Mouse (Mus musculus) liver, adult (tissue): ENCODE data around the gene Ap4s1.

Experiments
- GATA4 ChIP-seq: IDR thresholded peaks from 2 replicates; pipeline ENCODE4 v1.6.1; 2014; ENCODE audit warnings: mild to moderate bottlenecking, low read length; ENCODE audit not compliant: insufficient replicate concordance

The Ap4s1 gene

DNA sequence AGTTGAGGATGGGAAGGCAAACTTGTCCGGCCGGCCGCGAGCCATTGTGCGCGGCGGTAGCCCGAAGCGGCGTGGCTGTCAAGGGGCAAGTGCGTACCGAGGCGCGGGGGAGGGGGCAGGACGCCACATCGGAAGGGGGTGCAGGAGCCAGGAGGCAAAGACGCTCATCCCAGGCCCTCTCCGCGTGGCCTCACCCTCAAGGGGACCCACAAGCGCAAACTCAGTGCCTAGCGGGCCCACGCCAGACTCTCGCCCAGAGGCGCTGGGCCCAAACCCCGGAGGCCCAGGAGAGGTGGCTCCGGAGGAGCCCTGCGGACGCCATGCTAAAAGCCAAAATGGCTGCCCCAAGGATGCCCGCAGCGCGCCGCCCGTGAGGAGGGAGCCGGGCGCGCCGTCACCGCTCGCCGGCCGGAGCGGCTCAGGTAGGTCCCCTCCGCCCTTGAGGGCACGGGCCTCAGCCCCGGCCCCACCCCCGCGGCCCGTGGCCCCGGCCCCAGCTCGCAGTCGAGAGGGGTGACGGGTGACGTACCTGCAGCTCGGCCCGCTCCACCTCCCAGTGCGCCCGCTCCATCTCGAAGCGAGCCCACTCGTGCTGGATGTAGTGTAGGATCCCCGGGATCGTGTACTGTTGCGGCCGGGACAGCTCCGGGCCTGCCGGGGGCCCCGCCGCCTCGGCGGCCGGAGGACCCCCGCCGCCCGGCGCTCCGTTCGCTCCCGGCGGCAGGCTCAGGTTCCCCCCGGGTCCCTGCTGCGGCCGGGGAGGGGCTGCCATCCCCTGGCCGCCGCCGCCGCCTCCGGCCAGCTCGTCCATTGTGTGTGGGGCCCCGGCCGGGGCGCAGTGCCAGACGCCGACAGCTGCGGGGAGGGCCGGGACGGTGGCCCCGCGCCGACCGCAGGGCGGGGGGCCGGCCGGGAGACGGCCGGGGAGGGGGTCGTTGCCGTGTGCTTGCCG lies at the start of gene Ap4s1:
Gene Ap4s1, plus strand, starts transcription at position 141 of the 952 bp plus-strand sequence.
- no peak for TF ChIP-seq GATA4

DNA sequence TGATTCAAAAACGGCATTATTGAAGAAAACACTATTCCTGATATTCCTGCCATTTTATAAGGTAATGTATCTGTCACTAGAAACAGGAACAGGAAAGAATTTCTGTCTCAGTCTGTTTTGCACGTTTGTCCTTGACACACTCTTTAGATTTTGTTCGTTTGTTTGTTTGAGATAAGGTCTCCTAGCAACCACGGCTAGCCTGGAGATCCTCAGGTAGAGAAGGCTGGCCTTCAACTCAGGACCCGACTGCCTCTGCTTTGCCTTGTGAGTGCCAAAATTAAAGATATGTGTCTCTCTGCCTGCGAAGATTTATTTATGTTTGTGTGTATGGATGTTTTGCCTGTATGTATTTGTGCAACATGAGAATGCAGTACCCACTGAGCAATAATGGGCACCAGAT lies 49.0 kb upstream of the Ap4s1 start:
- TF ChIP-seq GATA4: peak; percentile 85

DNA sequence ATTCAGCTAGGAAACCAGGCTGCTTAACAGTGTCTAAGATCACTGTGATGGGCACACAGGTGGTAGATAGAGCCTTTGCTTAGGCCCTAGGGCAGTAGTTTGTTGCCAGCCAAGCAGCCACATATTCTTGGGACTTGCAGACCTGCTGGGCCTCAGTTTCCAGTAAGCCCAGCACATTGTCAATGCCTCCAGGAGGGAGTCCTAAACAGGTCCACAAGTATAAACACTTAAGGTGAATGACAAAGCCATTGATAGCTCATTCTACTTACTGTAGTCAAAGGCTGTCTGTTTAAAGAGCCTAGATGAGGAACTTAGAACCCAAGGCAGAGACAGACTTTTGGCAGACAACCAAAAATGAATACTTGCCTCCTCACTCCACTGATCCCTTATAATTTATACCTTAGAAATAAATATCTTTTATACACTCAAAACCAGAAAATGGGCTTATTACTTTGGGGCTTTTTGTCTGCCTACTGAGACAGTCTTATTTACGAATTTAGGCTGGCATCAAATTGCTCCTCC lies 34.8 kb upstream of the Ap4s1 start:
- no peak for TF ChIP-seq GATA4

GRCm38 (mm10) chr12:51663011-51663410 lies 27.8 kb upstream of the Ap4s1 start:
- no peak for TF ChIP-seq GATA4

DNA sequence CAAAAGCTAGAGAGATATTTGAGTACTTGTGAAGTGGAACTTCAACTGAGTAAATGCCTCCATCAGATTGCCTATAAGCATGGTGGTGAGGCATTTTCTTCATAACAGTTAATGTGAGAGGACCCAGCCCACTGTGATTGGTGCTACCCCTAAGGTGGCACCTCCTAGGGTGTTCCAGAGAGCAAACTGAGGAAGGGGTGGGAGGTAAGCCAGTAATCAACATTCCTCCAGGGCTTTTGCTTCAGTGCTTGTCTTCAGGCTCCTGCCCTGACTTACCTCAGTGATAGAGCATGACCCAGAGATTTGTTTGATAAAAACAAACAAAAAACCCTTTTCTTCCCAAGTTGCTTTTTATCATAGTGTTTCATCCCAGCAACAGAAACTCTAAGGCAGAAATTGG lies 26.9 kb upstream of the Ap4s1 start:
- no peak for TF ChIP-seq GATA4

- no peak for TF ChIP-seq GATA4
These were observed 24.0 kb upstream of the Ap4s1 start for GRCm38 (mm10) chr12:51666708-51667430.

DNA sequence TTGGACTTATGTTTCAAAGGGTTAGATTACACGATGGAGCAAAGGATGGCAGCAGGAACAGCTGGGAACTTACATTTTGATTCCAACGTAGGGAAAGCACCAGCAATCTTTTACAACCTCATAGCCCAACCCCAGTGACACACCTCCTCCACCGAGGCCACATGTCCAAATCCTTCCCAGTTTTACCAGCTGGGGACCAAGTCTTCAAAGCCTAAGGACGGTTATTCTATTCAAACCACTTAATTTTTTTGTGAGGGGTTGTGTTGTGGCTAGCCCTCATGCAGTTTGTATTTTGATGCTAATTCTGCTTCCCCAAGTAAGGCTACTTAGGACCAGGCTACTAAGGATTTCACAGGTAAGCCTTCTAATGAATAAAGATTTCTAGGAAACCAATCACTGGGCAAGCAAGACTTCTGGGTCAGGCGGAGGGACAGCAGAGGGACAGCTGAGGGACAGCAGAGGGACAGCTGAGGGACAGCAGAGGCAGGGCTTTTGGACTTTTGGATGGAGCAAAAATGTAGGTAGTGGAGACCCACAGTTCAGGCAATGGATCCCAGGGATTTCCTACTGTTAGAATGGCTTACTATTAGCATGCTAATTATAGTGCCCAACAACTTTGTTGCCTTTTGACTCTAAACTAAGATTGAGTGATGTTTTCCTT lies 19.5 kb upstream of the Ap4s1 start:
- TF ChIP-seq GATA4: no peak

- TF ChIP-seq GATA4: no peak
These were observed 17.6 kb upstream of the Ap4s1 start for GRCm38 (mm10) chr12:51673270-51673669.

DNA sequence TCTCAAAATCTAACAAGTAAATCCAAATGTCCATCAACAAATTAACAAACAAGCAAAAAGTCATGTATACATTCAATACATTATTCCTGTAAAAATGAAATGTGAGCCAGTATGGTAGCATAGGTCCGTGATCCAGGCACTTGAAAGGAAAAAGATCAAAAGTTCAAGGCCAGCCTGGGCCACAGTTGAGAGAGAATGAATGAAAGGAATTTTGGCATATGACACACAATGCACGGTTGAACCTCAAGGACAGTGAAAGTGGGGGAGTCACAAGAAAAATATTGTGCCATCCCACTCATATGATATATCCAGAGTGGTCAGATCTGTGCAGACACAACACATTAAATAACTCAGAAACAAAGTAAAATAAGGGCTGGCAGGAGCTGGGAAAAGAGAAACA lies 14.4 kb upstream of the Ap4s1 start:
- TF ChIP-seq GATA4: no peak

GRCm38 (mm10) chr12:51678844-51679243 lies 12.0 kb upstream of the Ap4s1 start:
- no peak for TF ChIP-seq GATA4

DNA sequence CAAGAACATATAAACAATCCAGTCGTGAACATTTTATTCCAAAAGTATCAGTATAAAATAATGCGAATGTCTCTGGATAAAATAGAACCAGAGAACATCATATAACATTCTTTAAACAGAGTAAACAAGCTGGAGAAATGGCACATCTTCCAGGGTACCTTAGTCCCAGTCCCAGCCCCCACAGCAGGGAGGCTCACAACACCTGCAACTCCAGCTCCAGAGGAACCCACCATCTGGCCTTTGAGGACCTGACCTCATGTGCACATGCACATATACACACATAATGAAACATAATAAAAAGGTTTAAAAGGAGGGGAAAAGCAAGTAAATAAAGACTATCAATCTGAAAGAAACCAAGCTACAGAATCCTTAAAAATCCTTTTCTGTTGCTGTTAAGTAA lies 2.3 kb upstream of the Ap4s1 start:
- no peak for TF ChIP-seq GATA4

DNA sequence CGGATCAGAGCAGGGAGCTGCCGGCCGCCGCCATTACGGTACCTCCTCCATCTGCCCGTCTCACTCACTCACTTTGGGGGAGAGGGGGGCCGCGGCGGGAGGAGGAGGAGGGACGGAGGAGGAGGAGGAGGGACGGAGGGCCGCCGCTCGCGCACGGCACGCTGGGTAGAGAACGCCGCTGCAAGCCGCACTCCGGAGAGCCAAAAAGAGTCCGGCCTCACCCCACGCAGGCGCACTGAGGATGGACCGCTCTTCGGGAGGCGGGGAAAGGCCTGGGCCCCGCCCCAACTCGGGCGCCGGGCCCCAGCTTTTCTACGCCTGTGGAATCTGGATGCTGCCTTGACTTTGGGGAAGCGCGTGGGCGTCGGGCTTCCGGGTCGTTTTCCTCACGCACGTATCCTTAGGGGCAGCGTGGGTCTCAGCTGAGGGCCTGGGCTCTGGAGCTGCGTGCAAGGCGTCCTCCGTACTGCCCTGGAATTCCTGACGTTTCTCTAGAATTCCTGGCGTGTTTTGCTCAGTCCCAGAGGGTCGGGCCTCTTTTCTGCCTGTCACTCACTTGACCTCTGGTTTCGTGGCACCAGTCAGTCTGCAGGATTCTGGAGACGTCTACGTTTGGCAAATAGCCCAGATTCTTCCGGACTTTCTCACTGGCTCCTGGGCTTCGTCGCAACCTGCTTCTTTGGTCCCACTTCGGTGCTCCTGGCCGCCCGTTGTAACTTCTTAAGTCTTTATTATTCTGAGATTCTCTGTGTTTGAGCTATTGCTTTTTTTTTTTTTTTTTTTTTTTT lies 1.2 kb downstream of the Ap4s1 start, which contains the start of gene Strn3:
Gene Strn3, minus strand, starts transcription at position 53 of the 788 bp plus-strand sequence.
- TF ChIP-seq GATA4: 0 out of 2 replicates have a peak, but pooled peaks have one; percentile 37

DNA sequence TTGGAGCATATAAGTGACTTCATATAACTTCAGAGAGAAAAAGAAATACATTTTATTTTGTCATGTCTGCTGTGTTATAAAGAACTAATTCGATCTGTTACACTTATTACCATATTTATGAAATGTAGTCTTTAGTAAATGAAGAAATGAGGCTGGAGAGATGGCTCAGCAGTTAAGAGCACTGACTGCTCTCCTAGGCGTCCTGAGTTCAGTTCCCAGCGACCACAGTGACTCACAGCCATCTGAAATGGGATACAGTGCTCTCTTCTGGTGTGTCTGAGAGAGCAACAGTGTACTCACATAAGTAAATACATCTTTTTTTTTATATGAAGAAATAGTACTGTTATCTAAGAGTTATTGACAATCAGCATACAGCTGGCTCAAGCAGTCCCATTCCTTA lies 2.6 kb downstream of the Ap4s1 start:
- TF ChIP-seq GATA4: no peak

GRCm38 (mm10) chr12:51694096-51694495 lies 3.3 kb downstream of the Ap4s1 start:
- TF ChIP-seq GATA4: no peak

DNA sequence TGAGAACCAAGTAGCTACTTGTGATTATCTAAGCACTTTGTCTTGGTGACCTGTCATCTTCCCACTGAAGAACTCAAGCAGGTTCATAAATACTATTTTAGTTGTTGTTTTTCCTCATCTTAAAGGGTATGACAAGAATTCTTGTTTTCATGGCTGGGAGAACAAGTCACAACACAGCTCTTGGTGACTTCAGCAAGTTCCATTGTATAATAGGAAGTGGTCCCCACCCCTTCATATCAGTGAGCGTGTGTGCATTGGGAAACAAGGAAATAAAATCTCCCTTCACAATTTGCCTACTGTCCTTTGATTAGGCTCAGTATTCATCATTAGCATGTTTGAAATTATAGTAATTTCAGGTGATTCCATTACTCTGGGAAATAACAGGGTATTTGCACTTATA lies 4.1 kb downstream of the Ap4s1 start:
- TF ChIP-seq GATA4: peak; percentile 79; the same call in 1 of the 2 replicates

DNA sequence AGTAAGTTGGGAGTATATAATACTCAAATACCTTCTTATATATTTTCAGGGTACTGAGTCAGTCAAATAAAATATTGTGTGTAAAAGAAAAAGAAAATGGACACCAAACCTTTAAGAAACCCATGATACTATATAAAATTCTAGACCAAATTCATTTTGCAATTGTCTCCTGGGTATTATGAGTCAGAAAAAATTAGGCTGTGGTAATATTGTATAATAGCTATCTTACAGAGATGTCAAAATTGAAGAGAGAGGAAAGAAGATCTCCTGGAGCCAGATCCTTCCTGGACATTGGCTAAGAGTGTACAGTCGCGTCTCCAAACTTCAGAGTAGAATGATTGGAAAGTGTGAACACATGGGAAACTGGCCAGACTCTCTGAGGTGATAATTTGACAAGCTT lies 5.3 kb downstream of the Ap4s1 start:
- no peak for TF ChIP-seq GATA4
